Mouse (Mus musculus) kidney, postnatal 36 days (tissue): ENCODE data around the gene Cx3cl1.

Experiments
- DNase-seq, 2 experiments: peaks; one replicate each; pipeline ENCODE4 v3.0.0; 2021 to 2022; ENCODE audit warnings: mixed read lengths in 2 of 2

Cx3cl1 gene

DNA sequence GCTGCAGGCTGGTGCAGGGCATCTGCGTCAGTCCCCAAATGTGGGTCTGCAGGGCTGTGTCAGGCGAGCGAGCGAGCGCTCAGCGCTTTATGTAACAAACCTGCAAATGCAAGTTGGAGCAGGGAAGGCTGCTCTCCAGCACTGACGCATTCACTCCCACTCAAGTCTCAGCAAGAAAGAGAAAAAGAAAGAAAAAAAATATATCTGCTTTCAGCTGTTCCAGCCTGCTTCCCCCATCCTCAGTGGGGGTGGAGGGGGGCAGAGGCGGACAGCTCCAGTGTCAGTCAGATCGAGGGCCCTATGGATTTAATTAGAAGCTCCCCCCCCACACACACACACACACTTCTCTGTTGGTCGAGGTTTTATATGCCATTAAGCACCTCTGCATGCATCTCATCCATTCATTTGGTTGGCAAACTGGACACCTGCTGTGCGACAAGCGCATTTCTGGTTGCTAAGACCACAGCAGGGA lies 1.9 kb downstream of the Cx3cl1 start:
- no peak for DNase-seq

DNA sequence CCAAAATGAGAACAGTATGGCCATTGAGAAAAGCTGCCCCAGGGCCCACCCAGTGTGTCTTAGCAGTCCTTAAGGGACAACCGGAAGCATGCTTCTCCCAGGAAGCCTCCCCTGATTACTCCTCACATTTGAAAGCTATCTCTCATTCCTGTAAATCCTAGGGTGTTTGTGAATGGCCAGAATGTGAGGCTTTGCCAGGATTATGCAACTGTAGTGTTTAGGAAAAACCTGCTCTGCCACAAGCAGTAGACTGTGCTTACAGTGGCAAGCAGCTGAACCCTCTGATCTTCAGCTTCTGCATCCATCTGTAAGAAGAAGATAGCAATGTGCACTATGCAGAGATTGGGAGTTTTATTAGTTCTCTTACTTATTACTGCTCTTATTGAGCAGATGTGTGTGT lies 2.8 kb downstream of the Cx3cl1 start:
- DNase-seq = no peak

DNA sequence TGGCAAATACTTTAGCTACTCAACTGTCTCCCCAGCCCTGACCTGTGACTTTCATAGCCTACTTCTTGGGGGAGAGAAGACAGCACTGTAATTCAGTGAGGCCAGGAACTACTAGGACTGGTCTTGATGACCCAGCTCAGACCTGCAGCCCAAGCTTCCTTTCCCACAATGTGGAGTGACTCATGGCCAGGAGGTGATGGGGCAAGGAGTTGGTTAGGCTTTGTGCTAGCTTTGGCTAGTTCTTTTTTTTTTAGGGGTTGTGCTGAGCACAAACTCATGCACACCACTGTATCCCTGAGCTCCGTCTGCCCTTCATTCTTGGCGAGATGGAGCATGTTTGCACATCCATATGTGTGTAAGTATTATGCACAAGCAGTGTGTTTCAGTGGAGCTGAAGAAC lies 4.5 kb downstream of the Cx3cl1 start:
- DNase-seq = no peak

DNA sequence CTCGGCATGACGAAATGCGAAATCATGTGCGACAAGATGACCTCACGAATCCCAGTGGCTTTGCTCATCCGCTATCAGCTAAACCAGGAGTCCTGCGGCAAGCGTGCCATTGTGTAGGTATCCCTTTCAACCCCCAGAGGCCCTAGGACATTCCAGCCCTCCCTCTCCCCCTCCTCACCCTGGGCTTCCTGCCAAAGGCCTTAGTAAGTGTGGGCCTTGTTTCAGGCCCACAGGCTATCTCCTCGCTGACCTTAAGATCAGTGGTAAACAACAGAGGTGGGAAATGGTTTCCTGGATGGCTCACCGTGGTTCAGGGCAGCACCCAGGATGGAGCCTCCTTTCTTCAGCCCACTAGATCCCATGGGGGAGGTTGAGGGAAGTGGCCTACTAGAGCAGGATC lies 6.2 kb downstream of the Cx3cl1 start:
- no peak for DNase-seq

DNA sequence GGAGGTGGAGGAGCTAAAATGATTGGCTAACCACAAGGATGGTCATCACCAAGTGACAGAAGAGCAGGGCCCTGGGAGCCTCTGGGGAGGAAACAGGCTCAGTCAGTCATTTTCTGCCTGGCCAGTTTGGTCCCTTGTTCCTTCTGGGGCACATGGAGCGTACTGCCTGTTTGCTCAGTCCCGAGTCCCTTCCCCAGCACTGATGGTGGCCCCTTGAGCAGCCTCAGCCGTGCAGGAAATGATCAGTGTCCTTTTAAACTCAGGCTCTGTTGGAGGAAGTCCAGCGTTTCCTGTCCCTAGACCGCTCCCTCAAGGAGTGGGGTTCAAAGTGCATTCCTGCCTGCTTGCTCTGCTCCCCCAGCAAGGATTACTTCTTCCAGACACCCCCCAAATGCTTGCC lies 6.7 kb downstream of the Cx3cl1 start:
- DNase-seq = peak; percentile 87 to 92

DNA sequence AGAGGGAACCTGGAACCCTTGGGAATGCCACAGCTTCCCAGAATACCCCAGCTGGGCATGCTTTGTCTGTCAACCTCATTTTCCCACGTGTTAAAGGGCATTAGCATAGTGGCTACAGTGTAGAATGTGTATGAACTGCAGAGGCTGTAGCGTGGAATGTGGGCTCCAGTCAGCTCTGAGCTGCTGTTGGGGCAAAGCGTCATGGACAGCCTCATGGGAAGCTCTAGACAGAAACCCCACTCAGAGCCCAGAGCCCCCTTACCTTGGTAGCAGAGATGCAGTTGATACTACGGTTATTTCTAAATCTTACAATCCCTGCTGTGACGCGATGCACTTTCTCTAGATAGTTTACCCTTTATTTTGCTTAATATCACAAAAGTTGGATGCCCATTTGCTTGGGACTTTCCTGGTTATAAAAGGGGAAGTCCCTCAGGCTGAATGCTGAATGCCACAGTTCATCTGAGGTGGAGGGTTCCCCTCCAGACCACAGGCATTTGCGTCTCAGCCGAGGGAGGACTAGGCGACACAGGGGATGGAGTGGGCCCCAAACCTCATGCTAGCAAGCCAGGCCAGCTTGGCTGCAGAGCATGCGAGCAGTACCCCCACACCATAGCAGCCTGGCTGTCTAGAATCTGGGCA lies 7.2 kb downstream of the Cx3cl1 start:
- DNase-seq = no peak

DNA sequence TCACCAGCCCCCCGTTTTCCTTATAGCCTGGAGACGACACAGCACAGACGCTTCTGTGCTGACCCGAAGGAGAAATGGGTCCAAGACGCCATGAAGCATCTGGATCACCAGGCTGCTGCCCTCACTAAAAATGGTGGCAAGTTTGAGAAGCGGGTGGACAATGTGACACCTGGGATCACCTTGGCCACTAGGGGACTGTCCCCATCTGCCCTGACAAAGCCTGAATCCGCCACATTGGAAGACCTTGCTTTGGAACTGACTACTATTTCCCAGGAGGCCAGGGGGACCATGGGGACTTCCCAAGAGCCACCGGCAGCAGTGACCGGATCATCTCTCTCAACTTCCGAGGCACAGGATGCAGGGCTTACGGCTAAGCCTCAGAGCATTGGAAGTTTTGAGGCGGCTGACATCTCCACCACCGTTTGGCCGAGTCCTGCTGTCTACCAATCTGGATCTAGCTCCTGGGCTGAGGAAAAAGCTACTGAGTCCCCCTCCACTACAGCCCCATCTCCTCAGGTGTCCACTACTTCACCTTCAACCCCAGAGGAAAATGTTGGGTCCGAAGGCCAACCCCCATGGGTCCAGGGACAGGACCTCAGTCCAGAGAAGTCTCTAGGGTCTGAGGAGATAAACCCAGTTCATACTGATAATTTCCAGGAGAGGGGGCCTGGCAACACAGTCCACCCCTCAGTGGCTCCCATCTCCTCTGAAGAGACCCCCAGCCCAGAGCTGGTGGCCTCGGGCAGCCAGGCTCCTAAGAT lies 7.9 kb downstream of the Cx3cl1 start:
- no peak for DNase-seq

DNA sequence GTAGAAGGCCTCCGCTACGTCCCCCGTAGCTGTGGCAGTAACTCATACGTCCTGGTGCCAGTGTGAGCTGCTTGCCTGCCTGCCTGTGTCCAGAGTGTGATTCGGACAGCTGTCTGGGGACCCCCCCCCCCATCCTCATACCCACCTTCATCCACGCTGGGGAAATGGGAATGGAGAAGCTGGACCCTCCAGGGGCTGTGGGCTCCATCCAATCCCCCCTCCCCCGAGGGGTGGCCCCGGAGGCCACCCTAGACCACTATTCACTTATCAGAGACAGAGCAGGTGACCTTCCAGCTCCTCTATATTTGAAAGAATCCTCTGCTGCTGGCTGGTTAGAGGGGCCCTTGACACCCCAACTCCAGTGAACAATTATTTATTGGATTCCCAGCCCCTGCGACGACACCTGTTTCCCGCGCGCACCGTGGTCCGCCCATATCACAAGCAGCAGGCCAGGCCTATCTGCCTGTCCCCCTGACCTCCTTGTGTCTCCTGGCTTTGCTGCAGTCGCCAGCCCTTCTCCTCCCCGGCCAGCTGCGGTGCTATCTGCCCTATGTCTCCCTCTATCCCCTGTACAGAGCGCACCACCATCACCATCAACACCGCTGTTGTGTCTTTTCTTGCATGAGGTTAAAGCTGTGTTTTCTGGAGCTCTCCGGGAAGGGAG lies 8.8 kb downstream of the Cx3cl1 start:
- no peak for DNase-seq

DNA sequence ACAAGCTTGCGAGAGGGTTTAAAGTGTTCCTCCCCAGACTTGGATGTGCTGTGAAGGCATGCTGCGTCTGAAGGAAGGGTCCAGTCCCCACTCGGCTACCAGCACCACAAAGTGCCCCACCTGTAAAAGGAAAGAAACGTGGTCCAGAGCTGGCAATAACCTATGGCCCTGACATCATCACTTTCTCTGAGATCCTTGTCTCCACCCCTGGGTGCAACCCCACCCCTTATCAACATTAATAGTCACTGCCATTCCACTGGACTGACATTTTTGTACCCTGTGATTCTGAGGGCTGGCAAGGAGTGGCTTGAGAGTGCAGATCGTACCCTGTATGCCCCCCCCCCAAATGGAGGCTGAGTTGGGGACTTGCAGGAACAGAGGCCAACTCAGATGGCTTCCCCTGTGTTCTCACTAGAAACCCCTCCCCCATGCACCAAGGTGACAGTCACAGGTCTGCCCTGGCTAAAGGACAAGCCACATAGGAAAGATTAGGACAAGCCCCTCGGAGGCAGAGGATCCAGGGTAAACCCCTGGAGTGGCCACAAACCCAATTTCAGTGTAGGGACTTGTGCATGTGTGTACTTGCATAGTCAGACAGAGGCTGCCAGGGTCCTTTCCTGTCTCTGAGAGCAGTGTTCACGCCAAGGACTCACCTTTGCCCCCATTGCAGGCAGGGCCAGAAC lies 9.5 kb downstream of the Cx3cl1 start:
- DNase-seq = no peak

DNA sequence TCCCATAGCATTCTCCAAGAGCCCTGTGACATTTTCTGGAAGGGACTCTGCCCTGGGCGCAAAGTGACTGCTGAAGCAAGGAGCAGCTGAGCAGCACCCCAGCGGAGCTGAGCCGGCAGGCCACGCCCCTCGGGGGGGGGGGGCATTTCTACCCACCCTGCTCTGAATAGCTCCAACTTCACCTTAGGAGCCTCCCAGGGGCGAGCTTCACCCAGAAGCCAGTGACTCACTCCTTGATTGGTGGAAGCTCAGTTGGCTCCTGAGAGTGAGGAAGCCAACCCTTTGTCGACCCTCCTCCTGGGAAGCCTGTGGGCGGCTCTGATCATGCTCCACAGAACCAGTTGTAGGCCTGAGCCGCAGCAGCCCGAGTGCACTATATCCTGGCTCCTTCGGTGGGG lies 10.0 kb downstream of the Cx3cl1 start:
- peak; percentile 88 to 93 for DNase-seq

DNA sequence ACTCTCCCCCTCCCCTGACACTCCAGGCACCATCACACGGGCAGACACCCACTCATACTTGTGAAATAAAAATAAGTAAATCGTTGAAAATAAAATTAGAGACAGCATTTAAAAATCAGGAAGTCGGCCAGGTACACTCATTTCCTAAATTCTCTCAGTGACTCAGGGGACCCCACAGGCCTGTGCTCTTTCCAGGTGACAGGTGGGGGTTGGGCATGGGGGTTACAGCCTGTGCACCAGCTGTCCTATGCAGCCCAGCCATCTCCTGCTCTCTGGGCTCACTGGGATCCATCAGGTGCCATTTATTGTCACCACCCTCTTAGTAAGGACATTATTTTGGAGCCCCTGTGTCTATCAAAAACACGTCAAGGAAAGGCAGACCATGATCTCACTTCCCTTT lies 12.1 kb downstream of the Cx3cl1 start:
- DNase-seq = no peak

DNA sequence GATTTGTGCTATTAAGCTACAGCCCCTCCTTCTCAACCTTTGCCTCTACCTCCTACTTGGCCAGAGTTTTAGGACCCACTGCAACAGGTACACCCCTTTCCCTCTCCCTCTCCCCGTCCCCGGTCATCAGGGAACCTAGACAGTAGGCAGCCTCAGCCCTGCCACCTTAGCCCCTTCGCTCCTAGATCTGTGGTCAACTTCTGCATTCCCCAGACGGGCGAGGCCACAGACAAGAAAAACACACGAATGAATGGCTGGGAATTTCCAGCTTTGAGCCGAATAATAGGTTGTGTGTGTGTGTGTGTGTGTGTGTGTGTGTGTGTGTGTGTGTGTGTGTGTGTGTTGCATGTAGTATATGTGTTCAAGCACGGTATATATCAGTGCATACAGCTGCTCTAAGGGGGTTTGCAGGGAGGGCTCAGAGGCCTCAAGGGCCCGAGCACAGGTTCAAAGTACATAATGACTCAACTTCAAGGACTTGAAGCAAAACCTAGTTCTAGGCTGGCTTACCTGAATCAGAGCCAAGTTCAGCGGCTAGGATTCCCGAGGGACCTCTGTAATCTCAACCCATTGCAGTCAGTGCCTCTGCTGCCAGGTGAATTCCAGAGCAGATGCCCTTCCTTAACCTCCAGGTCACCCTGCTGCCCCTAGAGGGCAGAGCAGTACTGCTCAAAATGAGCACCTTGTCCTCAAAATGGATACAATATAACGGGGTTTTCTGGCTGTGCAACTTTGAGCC lies 13.6 kb downstream of the Cx3cl1 start:
- DNase-seq = peak; percentile 85

DNA sequence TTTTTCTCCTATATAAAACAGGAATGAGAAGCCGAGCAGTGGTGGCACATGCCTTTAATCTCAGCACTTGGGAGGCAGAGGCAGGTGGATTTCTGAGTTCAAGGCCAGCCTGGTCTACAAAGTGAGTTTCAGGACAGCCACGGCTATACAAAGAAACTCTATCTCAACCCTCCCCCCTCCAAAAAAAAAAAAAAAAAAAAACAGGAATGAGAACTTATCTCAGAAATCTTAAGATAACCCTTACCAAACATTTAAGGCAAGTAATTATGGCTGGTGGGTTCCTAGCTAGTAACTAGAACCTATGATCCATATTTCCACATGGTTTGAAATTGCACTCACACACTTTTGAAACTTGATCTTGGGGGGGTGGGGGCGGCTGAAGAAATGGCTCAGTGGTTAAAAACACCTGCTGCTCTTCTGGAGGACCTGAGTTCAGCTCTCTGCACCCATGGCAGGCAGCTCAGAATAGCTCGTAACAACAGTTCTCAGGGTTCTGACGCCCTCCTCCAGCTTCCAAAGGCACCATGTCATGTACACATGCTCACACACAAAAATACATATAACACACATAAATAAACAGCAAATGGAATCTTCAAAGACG lies 14.3 kb downstream of the Cx3cl1 start:
- no peak for DNase-seq

DNA sequence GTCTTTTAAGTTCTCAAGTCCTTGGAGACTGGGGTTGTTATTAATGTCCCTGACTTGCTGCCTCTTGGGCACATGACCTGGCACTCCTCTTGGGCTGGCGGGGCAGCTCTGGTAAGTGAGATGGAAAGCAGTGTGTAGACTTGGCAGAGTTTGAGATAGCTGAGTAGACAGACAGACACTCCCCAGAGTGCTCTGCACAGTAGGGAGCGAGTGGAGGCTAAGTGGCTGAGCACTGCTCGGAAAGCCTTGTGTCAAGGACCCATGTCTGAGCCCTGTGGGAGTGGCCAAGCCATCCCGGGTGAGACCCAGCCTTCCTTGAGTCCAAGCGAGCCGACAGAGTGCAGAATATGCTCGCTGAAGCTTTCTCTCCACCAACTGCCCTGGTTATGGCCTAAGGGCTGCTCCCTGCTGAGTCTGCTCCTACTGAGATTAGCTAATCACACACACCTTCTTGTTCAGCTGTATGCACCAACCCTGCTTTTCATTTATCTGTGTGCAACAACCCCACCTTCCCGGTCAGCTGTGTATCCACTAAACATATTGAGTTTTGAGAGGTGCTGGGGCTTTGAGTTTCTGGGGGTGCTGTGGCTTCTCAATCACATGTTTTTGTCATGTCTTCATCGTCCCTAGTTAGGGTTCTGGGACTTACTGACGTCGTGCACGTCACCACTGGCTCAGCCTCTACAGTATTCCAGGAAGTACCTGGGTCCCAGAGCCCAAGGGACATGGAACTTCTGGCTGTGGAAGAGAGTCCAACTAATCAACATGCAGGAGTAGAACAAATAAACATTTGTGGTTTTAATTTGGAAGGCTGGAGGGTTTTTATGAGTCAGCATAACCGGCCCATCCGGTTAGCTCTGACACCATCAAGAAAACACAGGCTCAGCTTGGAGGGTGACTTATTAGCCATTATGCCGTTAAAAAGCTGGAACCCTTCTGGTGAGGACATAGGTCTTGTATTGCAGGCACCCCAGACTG lies 16.0 kb downstream of the Cx3cl1 start:
- peak; percentile 68 to 78 for DNase-seq

DNA sequence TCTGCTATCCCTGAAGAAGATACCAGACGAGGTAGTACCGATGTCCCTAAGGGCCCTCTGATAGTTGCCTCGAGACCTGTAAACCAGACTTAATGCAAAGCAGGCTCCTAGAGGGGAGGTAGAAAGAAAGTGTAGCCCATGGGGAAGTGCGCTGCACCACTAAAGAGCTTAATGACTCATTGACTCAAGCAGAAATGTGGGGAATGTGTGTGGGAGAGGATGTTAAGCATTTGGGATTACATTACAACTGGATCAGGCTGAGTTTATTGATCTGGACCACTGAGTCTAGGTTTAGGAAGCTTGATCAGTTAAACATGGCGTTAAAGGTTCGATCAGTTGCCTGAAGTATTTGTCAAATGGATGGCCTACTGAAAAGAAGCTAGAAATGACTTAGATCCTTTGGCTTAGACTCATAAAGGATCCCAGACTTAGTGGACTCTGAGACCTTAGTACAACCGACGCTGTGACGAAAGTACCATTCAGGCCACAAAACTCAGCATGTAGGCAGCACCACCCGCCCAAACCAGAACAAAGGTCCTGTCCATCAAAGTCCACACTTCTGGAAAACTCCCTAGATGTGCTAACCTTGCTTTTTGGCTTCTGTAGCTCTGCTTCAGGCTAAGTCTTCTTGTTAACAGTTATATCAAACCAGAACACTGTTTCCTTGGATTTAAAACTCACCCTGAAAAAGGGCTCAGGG lies 17.6 kb downstream of the Cx3cl1 start:
- peak; percentile 52 to 71 for DNase-seq

DNA sequence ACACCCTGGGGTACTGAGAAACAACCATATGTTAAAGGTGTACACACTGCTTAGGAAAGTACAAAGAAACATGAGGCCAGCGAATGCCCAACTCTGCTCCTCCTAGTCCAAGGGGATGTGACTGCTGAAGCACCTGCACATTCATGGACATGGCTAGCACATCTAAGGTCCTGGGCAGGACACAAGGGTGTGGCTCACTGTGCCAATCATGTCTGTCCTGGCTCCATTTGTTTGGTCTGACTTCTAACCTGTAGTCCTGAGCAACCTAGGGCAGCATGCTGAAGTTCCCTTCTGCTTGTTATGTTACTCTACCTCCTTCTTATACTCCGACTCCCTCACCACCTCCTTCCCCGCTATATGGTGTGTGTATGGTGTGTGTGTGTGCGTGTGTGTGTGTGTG lies 22.6 kb downstream of the Cx3cl1 start:
- DNase-seq = no peak

DNA sequence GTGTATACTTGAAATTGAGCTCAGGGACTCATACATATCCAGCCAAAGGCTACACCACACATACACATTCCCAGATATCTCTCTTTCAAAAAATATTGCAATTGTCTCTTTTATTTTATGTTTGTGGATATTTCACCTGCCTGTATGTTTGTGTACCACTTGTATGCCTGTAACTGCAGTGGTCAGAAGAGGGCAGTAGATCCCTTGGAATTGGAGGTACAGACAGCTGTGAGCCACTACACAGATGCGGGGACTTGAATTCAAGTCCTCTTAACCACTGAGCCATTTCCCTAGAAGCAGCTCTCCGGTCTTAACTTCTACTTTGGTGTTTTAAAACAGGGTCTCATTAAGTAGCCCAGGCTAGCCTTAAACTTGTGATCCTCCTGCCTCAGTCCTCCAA lies 23.0 kb downstream of the Cx3cl1 start:
- DNase-seq = no peak

DNA sequence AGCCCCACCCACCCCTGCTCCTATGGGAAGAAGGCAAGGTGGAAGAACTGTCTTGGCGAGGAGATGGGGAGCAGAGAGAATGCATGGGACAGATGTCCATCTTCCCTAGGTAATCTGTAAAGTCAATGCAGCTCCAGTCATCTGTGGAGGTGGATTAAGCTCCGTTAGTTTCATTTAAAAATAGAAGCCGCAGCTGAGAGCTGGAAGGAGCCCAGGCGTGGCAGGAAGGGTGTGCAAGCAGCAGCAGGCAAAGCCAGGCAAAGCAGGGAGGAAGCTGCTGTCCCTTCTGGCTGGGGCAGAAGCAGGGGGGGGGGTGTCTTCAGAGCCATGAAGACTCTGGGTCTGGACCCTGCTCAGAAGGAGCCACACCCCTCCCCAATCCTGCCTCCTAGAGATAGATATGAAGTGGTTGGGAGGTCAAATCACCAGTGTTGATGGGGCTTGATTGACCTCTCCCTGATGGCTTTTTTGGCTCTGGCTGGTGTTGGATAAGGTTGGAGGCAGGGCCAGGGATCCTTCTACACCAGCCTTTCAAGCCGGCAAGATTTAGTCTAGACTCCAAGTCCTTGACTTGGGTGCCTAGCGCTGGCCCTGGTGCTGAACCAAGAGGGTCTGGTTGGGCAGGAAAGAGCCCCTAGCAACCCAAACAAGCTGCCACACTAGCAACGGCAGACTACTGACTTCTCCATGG lies 28.6 kb downstream of the Cx3cl1 start:
- DNase-seq = peak in 1 of 2 experiments; percentile 50

DNA sequence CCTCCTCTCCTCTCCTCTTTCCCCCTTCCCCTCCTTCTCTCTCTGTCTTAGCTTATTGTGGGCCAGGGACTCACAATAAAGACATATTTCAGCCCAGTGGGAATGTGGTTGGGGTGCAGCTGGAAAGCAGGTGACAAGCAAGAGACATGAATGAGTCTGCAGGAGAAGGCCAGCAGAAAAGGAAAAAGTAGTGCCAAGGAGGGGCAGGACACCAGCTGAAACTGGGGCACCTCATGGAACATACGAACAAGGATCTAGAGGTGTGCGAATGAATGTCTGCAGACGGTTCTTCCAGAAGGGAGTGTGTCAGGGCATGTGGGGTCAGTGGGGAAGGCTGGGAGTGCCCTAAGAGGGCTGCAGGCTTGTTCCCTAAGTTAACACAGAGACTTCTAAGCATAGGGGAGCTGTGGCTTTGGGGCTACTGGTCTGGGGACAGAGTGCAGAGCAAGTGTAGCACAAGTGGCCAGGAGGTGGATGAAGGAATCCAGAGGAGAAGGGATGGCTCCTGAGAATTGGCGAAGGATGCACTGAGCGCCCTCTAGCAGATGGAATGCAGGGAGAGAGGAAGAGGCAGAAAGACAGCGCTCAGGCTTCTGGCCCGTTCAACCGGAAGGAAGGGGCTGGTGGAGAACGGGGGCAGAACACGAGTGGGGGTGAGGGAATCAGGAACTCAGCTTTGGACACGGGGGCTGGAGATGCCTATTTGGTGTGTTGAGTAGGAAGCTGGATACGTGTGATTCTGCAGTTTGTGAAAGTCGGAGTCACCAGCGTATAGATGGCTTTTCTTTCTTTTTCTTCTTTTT lies 29.7 kb downstream of the Cx3cl1 start:
- peak; percentile 71 to 85 for DNase-seq
